Mouse (Mus musculus): ENCODE results near the gene Prr29.
A peak's percentile ranks its signal among the peaks of the same experiment; 100 is the strongest.

Gene Prr29

GRCm38 (mm10) chr11:106410011-106410410 is 44.7 kb downstream of the Prr29 start:
- DNase-seq (ENCODE audit: low spot score in 2 of 2) = no peak

GRCm38 (mm10) chr11:106410507-106410906 is 45.2 kb downstream of the Prr29 start:
- no peak for DNase-seq (ENCODE audit: low spot score in 2 of 2)

GRCm38 (mm10) chr11:106411157-106411556 is 45.9 kb downstream of the Prr29 start:
- DNase-seq (ENCODE audit: low spot score in 2 of 2) = no peak

GRCm38 (mm10) chr11:106412641-106413360 is 47.5 kb downstream of the Prr29 start:
- no peak for DNase-seq (ENCODE audit: low spot score in 2 of 2)

DNA sequence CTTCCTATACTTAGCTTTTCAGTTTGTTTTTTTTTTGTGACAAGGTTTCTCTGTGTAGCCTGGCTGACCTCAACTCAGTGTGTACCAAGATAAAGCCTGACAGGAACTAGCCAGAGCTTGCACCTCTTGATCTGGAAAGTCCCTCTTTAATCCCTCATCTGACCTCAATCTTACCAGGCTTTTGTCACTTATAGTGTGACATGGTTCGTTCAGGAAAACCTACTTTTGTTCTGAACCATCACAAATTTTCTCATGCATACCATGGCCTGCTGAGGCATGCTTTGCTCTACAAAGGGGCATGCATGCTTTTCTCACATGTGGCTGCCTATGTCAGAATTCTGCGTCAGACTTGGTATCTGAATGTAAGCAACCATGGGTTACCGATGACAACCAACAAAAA is 51.1 kb downstream of the Prr29 start:
- no peak for DNase-seq (ENCODE audit: low spot score in 2 of 2)

DNA sequence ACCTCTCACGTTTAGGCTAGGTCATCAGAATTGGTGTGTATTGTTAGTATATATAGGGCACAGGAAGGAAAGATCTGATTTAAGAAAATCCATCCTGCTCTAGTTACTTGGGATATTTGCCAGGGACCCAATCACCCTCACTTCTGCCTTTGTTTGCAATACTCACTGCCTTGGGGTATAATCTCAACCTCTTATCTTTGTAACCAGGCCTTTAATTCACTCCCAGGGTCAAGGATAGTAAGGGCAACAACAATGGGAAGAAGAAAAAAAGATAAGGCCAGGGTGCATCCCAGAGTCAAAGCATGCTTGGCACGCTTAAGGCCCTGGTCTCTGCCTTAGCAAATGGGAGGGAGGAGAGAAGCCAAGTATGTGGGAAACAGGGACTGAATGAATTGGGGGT is 52.6 kb downstream of the Prr29 start:
- DNase-seq (ENCODE audit: low spot score in 2 of 2) = no peak

- DNase-seq (ENCODE audit: low spot score in 2 of 2) = peak; percentile 84 to 89
Observed at GRCm38 (mm10) chr11:106418622-106419196, 53.4 kb downstream of the Prr29 start.

GRCm38 (mm10) chr11:106419262-106420102 is 54.2 kb downstream of the Prr29 start:
- no peak for DNase-seq (ENCODE audit: low spot score in 2 of 2)

- DNase-seq (ENCODE audit: low spot score in 2 of 2) = no peak
Observed at GRCm38 (mm10) chr11:106425201-106425600, 59.9 kb downstream of the Prr29 start.

GRCm38 (mm10) chr11:106426447-106426846 is 61.2 kb downstream of the Prr29 start:
- DNase-seq (ENCODE audit: low spot score in 2 of 2) = no peak

Data from right cerebral cortex, postnatal 10 days (tissue).